Mouse (Mus musculus) kidney, adult 11 months (tissue): ENCODE results near the gene Best1.

ENCODE experiments used
- DNase-seq: peaks from one replicate; pipeline ENCODE4 v3.0.0; 2022

The Best1 gene

GRCm38 (mm10) chr19:10022414-10023303 lies 21.2 kb upstream of the Best1 start:
- peak; percentile 54 for DNase-seq

DNA sequence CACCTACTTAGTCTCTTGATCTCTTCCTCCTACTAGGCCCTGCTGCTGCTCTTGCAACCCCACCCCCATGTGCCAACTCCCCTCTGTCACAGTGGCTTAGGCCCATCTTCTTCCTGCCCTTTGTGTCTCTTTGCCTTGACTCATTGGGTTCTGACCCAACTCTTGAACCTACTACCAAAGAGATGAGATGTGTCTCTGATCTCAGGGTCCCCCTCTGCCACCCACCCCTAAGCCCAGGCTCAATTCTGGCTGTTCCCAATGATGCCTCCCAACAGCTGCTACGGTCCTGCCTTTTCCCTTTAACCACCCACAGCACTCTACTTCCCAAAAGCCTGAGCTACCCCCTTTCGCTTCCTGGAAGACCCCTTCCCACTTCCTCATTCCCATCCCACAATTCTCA lies 20.5 kb upstream of the Best1 start:
- DNase-seq = no peak

DNA sequence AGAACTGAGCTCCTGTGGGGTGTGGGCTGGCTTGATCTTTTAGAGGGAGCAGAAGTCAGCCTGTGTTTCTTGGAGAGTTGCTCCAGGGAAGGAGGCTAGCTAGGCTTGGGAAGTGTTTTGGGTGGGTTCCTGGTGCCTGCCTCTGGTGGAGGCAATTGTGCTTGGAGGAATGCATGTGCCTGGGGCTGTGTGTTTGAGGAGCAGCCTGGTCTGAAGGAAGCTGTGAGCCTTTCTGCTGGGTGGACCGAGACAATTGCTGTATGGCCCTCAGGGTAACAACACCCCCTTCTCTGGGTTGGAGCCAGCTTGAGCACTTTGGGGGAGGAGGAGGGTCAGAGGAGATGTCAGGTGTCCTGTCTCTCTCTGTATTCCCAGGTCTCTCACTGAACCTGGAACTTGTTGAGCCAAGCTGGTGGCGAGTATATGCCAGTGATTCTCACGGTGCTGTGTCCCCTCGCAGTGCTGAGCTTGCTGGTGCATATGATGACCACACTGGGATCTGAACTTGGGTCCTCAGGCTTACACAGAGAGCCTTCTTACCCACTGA lies 17.9 kb upstream of the Best1 start:
- no peak for DNase-seq

DNA sequence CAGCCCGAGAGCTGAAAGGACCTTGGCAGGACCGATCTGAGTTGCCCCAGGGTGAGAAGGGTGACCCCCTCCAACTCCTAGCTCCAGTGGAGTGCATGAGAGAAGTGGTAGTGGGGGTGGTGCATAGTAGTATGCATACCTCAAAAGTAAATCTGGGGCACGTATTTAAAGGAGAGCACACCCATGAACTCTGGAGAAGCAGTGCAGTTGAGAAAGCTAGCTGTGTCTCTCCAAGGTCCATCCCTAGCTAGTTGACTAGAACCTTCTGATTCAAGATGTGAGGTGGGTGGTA lies 17.0 kb upstream of the Best1 start:
- no peak for DNase-seq

DNA sequence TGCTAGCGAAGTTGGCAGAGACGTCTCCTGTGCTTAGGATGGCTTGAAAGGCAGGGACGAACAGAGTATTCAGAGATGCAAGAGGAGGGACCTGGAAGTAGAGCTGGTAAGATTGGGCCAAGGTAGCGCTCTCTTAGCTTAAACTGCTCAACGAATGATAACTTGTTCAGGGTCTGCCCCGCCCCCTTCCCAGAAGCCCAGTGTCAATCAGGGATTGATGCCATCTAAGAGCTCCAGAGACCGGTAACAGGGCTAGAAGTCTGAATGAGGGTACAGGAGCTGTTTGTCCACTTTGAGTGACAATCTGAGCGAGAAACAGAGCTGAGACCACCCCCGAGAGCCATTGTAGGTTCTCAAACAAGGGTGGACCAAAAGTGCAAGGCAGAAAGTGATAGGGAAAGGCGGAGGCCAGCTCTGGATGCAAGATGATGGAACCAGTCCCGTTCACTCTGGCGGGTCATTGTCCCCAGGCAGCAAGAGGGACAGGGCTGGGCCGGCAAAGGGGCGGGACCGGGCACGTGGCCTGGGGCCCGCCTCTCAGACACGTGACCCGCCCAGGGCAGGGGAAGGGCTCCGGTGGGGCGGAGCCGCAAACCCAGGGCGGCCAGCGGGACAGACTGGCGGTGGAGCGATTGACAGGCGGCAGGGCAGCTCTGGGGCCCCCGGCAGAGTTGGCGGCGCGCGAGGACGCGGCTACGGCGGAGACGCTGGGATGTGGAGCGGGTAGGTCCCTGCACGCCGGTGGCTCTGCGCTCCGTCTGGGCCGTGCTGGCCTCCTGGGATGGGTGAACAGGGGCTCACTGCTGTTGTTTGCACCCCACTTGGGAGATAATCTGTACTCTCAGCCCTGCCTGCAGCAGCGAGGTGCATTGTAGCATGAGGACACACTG lies 16.4 kb upstream of the Best1 start:
- DNase-seq = peak; percentile 90

DNA sequence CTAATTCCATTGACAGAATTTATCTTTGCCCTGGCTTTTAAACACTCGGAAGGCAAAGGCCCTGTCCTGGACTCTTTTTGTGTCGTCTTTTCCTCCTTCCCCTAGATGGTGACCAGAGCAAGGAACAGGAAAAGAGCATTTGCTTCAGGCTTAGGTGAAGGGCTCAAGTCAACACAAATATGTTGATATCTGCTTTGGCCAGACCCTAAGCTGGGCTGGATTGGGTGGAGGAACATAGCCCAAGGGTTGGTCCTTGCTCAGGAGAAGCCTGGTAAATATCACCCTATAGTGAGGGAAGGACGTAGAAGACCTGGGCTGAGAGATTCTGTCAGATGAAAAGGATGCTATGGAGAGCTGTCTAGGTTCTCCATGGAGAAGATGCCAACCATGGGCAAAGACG lies 14.7 kb upstream of the Best1 start:
- no peak for DNase-seq

GRCm38 (mm10) chr19:10015442-10015841 lies 14.0 kb upstream of the Best1 start:
- no peak for DNase-seq

- DNase-seq = peak; percentile 75
Observed at GRCm38 (mm10) chr19:10014824-10015223, 13.4 kb upstream of the Best1 start.

- DNase-seq = no peak
Observed at GRCm38 (mm10) chr19:10013913-10014312, 12.5 kb upstream of the Best1 start.

DNA sequence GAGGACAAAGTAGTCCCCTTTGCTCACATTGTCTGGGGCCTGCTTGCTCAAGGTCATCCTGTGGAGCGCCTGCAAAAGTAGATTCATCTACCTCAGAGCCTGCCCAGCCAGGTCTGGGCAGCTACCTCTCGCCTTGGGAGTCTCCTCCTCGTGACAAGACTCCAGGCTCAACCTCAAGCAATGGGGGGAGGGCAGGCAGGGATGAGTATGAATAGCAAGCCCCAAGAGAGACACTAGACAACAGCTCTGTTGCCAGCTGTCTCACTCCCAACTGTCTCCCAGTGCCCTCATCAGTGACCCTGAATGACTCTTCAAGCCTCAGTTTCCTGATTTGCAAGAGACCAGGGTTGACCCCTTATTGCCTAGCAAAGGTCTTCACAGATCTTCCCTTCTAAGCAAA lies 11.9 kb upstream of the Best1 start:
- no peak for DNase-seq

DNA sequence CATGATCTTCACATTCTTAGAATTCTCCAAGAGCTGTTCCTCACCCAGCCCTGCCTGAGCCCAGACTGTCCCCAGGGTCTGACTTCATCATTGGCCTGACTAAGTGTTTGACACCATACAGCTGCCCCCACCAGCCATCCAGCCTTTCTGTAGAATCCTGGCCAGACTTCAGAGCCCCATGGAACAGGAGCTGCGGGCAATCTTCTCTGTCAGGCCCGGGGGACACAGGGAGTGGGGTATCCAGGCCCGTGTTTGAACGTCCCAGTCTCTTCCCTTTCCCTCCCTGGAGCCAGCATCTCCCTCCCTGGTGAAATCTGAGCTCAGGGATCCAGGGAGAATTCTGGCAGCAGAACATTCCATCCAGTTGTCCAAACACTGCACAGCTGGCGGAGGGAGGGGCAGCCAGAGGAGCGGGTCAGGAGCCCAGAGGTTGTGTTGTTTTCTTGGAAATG lies 11.4 kb upstream of the Best1 start:
- DNase-seq = no peak

GRCm38 (mm10) chr19:10011408-10011807 lies 10.0 kb upstream of the Best1 start:
- no peak for DNase-seq

- no peak for DNase-seq
Observed at GRCm38 (mm10) chr19:10003696-10004095, 2.3 kb upstream of the Best1 start.

DNA sequence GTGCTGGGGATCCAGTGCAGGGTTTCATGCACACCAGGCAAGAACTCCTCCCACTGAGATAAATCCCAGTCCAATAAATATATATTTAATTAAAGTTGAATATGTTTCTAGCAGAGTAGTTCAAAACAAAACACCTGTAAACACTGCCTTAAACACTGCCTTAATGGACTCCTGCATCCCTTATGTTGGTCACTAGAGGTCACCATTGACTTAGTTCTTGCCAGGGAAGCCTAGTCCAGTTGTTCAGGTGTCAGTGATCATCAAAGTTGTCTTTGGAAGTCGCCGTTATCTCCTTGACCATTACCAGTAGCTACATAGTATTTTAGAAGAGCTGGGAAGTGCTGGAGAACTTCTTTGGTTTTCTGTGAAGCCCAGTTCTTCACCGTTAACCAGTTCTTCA lies 1.1 kb downstream of the Best1 start:
- DNase-seq = peak; percentile 37

- DNase-seq = no peak
Observed at GRCm38 (mm10) chr19:9998736-9999486, 2.5 kb downstream of the Best1 start.

GRCm38 (mm10) chr19:9998063-9998416 lies 3.4 kb downstream of the Best1 start:
- no peak for DNase-seq

- DNase-seq = no peak
Observed at GRCm38 (mm10) chr19:9997204-9998062, 4.0 kb downstream of the Best1 start.

DNA sequence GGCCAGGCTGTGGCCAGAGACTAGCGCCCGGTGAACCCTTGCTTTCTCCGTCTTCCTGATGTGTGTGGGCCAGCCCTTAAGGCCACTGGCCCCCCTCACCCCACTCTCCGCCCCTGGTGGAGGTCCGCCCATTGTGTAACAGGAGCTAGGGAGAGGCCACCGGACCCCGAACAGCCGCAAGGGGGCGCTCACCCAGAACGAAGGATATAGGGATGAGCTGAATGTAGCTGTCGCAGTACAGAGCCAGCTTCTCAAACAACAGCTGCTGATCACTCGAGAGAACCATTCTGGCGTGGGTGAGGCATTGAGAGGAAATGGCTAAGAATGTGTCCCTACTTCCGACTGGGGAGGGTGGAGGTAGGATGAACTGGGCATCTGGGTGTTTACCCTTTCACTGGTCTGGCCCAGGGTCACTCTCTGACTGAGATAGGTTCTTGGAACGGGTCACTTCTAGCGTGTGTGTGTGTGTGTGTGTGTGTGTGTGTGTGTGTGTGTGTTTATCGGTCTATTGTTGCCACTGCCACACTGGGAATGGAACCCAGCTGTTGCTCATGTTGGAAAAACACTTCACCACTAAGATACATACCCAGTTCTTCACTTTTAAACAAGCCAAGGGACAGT lies 8.3 kb downstream of the Best1 start:
- DNase-seq = peak; percentile 82

DNA sequence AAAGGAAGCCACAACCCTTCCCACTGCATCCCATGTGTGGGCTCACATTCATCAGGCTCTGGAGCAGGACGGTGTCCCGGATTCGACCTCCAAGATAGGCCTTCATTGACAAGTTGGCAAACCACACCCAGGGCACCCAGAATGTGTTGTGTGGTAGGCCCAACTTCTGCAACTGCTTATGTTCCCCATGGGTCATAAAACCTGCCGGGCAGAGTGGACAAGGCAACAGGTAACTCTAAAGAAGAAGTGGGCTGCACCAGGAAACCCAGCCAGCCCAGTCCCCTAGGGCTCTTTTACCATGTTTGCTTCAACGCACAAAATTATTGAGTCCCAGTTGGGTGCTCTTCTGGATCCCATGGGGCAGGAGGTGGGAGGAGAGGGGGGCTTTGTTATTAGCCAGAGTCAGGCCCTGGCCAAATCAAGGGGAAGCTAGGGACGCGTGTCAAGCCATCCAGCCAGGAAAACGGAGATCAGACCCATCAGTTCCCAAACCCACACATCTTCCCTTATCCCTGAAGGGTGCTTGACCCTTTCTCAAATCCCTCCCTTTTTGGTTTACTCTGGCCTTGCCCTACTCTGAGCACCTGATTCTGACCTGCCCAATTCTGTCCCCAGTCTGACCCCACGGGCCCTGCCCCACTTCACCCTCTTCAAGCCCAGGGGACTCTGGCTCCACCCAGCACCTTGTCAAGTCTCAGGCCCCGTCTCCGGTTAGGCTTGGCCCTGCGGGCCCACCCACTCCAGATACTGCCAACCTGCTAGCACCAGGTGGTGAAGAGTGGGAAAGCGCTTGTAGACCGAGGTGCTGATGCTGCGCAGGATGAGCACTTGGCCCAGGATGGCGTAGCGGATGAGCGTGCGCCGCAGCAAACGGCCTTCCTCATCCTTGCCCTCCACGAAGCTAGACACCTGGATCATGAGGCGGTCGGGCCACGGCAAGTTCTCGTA lies 9.1 kb downstream of the Best1 start:
- no peak for DNase-seq

- DNase-seq = peak; percentile 65
Observed at GRCm38 (mm10) chr19:9991304-9991703, 10.1 kb downstream of the Best1 start.
